Mouse (Mus musculus) spleen, adult 12 weeks (tissue): ENCODE results near the gene Flt3l.
"Not testable (repeated sequence)": the region's sequence is repeated elsewhere in the genome, so short reads cannot be mapped to it uniquely, and the experiment has no call there.

ENCODE experiments used
- DNase-seq: peaks from one replicate; pipeline ENCODE4 v3.0.0; 2022; ENCODE audit warnings: low spot score

Gene Flt3l

DNA sequence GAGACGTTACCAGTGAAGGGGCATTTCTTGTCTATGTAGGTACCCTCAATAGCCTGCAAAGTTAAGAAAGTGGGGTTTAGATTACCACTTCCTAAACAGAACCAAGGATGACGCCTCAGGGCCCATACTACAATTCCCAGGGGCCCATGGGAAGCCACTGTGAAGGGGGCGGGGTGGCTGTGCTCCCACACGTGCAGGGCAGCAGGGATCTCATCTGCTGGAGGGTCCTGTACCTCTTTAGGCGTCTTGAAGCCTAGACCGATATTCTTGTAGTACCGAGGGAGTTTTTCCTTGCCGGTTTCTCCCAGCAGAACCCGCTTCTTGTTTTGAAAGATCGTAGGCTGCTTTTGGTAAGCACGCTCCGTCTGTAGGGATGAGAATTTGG is 13.1 kb downstream of the Flt3l start:
- DNase-seq: no peak

DNA sequence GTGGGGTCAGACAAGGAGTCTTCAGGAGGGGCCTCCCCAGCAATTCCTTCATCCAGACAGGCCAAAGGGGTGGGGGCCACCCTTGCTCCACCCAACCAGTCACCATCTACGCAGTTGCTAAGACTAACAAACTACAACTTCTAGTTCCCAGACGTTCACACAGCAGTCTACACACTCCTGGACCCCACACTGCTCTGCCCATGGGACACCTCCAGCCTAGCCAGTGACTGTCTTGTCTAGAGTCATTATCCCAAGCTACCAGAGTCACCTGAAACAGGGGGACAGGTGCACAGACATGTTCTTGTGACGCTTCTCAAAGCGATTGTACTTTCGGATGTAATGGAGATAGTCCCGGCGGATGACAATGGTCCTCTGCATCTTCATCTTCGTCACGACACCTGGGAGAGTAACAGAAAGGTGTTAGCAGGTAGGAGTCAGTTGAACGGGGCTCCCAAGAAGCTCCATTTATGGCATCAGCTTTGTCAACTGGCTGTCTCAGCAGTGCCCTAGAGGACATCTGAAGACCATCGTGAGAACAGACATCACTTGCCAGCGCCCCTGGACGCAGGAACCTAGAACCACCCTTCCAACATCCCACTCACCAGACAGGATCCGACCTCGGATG is 13.6 kb downstream of the Flt3l start:
- no peak for DNase-seq

DNA sequence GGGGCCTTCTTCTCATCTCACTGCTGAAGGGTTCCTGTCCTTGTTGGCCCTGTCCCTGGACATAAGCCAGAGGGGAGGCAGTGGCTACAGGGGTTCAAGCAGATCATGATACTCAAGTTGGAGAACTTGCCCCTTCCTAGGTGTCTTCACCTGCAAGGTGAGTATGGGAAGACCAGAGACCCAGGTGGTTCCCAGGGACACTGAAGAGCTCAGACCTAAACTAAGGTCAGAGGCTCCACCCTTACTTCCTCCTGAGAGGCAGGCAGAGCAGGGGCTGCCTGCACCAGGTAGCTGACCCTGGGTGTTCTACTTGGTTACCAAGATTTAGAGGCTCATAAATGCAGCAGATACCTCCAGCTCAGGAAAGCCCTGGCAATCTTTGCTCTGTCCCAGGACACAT is 14.3 kb downstream of the Flt3l start:
- no peak for DNase-seq

DNA sequence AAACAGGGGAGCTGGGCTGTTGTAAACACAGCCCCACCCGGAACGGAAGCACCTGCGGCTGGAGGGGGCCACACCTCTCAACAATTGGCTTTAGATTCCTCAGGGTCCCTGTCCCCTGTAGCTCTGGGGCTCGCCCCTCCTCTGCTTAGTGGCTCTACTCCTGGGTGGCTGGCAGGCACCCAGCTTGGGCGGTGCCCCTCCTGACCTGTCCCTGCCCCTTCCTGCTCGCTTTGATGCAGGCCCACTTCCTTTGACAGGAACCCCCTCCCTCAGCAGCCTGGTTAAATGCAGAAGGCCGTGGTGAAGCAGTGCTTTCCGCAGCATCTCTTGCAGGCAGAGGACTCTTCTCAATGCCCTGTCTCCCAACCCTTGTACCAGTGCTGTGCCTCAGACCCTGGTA is 14.8 kb downstream of the Flt3l start:
- peak; percentile 64 for DNase-seq

DNA sequence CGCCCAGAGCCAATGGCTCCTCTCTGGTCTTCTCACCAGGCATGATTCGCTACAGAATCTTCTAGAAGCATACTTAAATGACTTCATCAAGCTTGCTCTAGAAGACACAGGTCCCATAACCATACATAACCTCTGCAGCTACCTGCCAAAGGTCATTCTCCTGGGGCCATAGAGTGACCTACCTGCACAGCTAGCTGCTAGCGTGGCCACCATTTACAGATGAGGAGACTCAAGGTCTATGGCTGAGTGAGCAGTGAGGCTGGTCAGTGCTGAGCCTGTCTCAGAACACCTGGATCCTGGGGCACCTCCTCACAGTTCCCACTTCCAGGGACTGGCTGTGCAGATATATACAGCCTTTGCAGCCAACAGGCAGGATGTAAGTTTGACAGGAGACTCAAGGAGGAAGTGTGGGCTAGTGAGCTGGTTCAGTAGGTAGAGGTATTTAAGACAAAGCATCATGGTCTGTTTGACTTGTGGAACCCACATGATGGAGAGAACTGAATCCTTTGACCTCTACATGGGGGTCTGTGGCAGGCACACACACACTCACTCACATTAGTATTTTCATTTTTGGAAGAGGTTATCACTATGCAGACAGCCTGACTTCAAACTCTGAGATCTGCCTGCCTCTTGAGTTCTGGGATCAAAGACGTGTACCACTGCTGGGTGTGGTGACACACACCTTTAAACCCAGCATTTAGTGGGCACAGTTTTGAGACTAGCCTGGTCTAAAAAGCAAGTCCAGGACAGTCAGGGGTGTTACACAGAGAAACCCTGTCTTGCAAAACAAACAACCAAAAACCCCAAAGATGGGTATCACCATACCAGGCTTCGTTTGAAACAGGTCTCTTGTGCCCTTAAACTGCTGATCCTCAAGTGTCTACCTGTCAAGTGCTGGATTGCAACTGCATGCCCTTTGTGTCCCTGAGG is 16.2 kb downstream of the Flt3l start:
- no peak for DNase-seq

DNA sequence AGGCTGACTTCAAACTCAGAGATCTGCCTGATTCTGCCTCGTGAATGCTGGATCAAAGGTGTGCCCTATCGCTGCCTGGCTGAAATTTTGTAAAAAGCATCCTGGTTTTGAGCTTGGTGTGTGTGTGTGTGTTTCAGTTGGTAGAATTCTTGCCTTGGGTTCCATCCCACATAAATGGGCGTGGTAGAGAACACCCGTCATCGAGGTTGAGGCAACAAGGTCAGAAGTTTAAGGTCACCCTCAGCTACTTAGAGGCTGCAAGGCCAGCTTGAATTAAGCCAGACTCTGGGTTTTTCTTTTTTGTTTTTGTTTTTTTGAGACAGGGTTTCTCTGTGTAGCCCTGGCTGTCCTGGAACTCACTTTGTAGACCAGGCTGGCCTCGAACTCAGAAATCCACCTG is 17.9 kb downstream of the Flt3l start:
- no peak for DNase-seq

DNA sequence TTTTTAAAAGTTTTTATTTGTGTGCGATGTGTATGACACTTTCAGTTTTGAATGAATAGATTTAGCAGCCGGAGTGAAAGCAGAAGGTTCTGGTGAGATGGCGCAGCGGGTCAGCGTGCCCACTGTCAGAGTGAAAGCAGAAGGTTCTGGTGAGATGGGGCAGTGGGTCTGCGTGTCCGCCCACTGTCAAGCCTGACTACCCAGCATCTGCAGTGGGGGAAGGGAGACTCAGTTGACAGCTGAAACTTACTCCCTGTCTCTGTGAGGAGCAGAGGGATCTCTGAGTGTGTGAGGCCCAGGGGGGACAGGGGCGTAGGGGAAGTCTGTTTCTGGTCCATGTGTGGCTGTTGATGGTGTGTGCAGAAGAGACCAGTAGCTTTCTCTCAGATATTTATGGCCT is 18.7 kb downstream of the Flt3l start:
- no peak for DNase-seq

DNA sequence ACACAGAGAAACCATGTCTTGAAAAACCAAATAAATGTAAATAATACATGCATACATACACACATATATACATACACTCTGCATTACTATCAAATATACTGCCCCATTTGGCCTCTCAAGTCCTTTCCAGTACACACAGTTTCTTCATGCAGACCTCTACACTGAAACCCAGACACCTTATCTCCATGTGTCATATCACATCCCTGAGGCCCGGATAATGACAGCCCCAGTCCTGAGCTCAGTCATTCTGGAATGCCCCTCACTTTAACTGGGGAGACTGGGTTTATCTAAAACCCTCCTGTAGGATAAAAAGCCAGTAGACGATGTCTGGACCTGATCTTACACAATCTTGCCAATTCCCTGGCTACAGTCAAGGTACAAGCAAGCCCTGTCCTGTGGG is 22.8 kb downstream of the Flt3l start:
- DNase-seq: no peak

DNA sequence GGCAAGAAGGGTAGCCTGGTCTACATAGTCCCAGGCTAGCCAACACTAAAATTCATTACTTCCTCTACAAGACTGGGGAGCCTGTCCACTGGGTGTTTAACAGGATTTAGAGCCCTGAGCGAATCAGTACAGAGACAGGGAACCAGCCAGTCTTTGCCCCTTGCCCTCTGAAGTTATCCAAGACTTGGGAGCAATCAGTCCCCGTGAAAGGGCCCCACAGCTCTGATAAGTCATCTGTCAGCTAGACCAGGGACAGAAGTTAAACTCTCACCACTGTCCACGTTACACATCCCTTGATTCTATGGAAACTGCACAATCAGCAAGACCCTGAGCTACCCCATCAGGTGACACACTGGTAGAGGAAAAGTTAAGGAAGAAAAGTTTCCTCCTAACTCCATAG is 23.7 kb downstream of the Flt3l start:
- no peak for DNase-seq

DNA sequence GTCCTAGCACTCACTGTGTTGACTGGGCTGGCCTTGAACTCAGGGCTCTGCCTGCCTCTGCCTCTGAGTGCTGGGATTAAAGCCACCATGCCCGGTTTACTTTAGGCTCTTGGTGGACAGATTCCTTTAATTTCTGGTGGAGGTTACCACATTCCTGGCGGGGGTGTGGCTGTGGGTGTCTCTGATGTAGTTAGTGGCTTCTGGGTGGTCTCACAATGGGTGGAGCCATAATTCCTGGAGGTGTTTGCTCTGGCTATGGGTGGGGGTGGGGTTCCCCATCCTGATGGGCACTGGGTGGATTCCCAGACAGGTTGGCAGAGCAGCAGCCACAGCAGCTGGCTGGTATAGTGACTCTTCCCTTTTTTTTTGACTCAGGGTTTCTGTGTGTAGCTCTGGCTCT is 24.3 kb downstream of the Flt3l start:
- no peak for DNase-seq

DNA sequence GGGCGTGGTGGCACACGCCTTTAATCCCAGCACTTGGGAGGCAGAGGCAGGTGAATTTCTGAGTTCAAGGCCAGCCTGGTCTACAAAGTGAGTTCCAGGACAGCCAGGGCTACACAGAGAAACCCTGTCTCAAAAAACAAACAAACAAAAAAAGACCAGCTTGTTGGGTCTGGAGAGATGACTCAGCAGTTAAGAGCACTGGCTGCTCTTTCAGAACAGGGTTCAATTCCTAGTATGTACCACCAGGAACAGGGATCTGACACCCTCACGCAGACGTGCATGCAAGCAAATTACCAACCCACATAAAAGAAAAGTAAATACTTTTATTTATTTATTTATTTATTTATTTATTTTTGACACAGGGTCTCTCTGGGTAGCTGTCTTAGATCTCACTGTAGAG is 26.1 kb downstream of the Flt3l start:
- DNase-seq: not testable (repeated sequence)

DNA sequence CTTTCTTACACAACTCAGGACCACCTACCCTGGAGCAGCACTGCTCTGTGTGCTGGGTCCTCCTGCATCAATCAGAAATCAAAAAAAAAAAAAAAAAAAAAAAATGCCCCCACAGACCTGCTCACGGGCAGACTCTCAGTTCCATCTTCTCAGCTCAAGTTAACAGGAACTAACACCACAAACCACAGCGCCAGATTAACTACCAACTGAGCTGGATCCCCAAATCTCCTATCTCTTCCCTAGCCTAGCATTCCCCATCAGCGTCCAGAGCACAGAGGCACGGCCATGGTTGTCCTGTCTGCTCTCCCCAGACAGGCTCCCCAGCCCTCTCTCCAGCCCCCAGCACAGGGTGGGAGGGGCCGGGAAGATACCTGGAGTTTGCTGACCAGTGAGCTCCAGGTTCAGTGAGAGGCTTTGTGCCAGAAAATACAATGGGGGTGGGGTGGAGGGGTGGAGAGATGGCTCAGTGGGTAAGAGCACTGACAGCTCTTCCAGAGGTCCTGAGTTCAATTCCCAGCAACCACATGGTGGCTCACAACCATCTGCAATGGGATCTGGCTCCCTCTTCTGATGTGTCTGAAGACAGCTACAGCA is 29.1 kb downstream of the Flt3l start:
- DNase-seq: no peak

DNA sequence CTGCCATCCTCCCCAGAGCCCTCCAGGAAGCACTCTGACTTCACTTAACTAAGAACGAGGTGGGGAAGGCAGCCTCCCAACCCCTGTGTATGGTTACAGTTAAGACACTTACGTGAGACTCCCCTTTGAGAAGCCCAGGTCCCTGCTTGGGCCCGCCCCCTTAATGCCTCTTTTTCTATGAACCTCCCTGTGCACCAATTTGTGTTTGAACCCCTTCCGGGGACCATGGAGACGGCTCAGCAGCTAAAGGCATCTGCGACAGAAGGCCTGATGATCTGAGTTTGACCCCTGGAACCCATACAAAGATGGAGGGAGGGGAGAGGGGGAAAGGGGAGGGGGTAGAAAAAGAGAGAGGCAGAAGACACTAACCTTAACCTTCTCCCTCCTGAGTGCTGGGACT is 29.8 kb downstream of the Flt3l start:
- no peak for DNase-seq

DNA sequence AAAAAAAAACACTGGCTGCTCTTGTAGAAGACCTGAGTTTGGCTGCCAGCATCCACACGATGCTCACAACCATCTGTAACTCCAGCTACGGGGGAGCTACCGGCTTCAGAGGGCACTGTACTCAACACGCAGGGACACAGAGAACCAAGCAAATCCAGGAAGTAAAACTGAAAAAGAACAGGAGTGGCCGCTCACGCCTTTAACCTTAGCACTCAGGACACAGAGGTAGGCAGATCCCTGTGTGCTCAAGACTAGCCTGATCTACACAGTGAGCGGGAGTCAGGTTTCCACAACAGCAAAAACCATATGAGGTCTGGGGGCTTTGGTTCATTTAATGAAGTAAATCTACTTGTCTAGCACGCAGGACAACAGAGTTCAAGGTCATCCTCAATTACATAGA is 30.7 kb downstream of the Flt3l start:
- DNase-seq: no peak

DNA sequence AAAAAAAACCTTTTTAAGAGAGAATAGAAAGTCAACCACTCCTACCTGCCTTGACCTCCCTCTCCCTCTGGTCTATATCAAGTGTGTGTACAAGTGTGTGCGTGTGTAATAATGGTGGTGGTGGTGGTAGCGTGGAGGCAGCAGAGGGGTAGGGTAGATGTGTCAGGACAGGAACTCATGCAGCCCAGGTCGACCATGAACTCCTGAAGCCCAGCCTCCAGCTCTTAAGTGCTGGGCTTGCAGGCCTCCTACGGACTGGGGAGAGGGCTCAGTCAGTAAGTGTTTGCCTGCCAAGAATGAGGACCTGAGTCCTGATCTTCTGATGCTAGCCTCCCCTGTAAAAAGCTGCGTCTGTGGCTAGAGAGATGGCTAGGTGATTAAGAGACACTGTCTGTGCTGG is 31.3 kb downstream of the Flt3l start:
- DNase-seq: no peak

DNA sequence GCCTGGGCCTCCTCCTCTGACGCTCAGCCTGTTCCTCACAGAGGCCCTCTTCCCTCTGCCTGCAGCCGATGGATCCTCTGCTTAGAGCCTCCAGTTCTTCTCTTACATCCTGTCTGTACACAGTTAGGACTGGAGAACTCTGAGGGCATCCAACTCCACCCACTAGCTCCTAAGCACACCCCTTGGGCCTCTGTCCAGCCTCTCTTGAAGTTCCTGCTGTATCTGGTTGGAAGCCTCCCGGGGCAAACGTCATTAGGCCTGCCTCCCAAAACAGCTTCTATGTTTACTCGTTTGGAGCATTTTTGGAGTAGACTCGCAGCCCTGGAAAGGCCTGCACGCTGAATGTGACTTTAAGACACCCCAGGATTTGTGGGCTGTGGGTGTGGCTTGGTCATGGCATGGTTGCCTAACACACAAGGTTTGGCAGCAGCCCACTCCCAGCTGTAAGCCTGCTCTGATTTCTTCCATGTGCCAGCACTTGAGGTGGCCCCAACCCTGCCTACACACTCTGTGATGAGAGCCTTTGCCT is 32.5 kb downstream of the Flt3l start, which contains the start of gene Fcgrt:
Gene Fcgrt, minus strand, starts transcription at position 200 of the 529 bp plus-strand sequence.
- no peak for DNase-seq

DNA sequence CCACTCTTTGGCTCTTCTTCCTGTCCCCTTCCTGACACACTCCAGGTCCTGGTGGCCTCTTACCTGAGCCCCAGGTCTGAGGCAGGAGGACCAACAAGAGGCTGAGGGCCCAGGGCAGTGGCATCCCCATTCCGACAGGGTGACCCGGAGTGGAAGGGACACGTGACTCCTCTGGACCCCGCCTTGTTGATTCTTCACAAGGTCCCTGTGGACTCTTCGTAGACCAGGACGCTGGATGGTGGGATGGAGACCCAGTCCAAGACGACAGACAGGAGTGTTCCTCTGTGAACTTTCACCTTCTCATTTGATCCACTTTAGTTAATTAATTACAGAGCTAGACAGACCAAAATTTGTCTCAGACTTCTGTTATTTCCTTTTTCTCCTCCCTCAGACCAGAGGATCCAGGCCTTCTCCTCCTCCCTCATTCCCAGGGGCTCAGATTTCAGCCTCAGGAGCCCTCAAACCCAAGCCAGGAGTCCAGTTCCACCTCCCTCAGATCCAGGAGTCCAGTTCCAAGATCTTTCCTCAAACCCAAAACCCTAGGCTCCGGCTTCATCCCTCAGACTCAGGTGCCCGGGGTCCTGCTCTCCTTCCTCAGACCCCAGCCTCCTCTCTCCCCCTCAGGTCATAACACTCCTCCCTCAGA is 33.2 kb downstream of the Flt3l start:
- DNase-seq: no peak

DNA sequence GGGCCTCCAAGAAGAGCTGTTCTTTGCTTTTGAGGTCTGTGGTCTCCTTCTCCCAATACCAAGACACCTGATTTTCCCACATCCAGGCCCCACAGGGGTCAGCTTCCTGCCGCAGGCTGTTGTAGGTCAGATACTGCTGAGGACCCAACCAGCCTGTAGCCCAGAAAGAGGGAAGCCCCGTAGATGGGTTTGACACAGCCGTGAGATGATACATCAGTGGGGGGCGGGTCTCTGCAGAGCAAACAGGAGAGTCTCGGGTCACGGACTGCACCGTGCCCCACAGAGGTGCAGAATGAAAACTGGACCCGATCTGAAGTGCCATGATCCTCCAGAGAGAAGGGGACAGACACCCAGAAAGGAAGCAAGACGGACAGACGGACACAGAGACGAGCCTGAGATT is 33.8 kb downstream of the Flt3l start:
- no peak for DNase-seq

DNA sequence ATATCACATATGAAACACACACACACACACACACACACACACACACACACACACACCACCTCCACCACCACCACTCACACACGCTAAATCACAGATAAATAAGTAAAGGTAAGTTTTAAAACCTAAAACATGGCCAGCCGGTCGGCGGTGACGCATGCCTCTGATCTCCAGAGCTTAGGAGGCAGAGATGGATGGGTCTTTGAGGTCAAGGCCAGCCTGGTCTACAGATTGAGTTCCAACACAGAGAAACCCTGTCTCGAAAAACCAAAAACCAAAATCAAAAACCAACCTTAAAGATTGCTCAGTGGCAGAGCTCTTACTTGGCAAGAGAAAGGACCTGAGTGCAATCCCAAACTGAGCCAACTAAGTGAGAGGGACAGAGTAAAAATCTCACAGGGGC is 36.2 kb downstream of the Flt3l start:
- no peak for DNase-seq

DNA sequence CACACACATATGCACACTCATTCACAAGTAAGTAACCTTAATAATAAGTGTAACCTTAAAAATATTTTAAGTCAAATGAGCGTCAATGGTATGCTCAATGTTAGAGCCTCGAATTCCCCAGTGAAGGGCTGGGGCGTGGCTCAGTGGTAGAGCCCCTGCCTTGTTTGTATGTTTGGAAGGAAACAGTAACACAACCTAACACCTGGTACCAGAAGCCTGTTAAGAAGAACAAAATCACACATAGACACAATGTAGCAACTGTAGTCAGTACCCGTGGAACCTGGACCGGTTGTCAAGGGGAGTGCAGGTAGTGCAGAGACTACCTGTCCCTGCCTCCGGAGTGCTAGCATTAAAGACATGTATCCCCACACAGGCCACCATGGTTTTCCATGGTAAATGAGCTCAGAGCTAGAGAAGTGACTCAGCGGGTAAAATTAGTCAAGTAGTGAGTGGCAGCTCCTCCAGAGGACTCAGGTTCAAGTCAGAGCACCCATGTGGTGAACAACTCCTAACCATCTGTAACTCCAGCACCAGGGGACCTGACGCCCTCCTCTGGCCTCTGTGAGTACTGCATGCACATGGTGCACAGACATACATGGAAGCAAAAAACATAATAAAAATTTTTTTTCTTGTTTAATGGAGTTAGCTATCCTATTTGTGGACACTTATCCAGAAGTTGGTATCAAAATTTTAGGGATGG is 37.5 kb downstream of the Flt3l start:
- DNase-seq: no peak

DNA sequence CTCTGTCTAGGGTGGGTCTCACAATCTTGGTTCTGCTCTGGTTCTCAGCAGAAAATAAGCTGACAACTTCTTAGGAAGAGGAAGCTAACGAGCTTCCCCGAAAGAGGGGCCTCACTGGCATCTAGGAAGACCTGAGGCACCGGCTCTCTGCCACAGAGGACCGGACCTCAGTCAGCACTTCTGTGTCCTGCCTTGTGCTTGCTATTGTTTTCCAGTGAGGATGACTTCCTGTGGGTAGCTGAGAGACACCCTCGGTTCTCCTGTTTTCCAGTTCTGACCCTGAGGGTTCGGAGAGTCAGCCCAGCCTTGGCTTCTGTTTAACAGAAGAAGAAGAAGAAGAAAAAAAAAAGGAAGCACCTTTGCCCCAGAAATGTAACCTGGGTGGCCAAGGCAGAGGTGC is 38.8 kb downstream of the Flt3l start:
- DNase-seq: no peak

DNA sequence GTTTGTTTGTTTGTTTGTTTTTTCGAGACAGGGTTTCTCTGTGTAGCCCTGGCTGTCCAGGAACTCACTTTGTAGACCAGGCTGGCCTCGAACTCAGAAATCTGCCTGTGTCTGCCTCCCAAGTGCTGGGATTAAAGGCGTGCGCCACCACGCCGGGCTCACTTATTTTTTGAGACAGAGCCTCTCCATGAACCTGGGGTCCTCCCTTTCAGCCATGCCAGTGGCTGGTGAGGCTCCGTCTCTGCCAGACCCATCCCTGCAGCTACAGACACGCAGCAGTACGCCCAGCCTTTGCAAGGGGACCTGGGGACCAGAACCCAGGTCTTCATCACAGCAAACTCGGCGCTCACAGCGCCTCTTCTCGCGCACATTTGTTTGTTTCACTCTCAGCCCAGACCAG is 40.3 kb downstream of the Flt3l start:
- DNase-seq: not testable (repeated sequence)
